Mouse (Mus musculus): ENCODE data around the gene Pde4d.
A peak's percentile ranks its signal among the peaks of the same experiment; 100 is the strongest.

The Pde4d gene

GRCm38 (mm10) chr13:108998739-108999138, 549.0 kb downstream of the Pde4d start:
- DNase-seq (ENCODE audit: low read depth, low spot score), result no peak

GRCm38 (mm10) chr13:109024703-109025102, 575.0 kb downstream of the Pde4d start:
- DNase-seq (ENCODE audit: low read depth, low spot score), result no peak

DNA sequence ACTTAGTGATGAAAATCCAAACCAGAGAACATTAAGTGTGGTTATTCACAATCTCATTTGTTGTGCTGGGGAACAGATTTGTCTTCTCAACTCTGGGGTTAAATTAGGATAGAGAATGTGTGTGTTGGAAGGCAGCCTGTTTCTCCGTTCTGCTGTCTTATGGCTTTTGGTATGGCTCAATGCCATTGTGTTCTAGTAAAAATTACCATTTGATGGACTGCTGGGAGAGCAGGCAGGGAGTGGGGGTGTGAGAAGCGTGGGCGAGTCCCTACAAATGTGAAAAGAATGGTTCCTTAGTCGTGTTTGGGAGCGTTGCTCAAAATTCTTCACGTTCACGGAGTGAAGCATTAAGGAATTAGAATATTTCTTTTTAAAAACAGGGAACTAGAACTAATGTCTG, 597.4 kb downstream of the Pde4d start:
- no peak for DNase-seq (ENCODE audit: low read depth, low spot score)

DNA sequence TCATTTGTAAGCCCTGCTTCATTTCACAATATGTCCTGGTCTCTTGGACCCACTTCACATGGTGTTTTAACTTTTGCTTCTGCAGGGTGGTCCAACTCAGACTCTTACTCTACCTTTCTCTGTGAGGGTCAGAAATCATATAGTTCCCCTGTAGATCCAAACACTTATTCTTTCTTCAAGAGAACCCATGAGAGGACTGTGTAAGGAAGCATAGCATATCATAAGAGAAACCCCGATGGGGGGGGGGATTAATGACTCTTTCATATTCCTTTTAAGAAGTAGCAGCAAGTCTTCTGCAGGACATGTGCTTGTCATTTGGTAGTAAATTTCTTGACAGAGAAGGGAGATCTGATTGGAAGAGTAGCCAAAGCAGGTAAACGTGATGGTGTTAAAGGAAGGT, 603.1 kb downstream of the Pde4d start:
- no peak for DNase-seq (ENCODE audit: low read depth, low spot score)

DNA sequence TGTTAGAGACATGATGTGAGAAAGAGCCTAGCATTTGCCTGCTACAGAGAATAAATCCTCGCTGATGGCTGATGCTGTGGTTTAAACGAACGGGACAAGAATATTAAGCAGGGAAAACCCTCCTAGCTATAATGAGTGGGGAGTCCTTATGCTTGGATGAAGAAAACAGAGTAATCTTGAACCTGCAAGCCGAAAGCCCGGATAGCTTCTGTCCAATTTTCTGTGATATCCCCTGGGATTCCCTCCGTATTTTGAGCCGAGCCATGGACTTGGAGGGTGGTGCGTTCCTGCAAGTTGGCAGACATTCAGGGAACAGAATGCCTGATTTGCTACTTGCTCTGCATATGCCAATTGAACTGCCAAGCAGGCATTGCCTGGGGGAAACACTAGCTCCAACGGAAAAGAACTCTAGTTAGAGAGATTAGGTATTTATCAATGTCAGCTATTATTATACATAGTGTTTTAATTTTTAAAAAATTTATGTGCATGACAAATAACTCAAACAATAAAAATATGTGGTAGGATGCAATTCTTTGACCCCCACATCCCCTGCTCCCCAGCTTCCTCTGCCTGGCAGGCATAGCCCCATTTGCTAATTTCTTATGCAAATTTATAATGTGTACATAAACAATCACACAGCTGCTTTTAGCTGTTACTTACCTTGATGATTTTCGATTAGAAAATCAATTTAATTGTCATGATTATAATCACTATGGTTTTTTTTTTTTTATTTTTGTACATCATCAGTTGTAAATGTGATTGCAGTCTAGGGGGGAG, 603.7 kb downstream of the Pde4d start:
- no peak for DNase-seq (ENCODE audit: low read depth, low spot score)

DNA sequence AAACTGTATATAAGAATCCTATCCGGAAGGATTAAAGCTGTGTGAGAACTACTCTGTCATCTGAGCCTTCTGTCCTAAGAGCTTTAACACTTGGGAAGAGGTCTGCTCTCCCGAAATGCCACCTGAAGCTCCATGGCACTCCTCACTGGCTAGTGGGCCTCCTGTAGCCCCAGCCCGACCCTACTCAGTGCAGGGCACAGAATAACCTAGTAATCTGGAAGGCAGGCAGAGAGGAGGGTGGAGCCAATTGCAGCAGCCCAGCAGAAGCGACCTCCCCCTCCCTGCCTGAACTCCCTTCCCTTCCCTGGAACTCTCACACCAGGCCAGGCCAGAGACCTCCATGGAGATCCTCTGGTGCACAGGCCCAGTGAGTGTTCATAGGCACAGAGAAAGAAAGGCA, 608.3 kb downstream of the Pde4d start:
- no peak for DNase-seq (ENCODE audit: low read depth, low spot score)

DNA sequence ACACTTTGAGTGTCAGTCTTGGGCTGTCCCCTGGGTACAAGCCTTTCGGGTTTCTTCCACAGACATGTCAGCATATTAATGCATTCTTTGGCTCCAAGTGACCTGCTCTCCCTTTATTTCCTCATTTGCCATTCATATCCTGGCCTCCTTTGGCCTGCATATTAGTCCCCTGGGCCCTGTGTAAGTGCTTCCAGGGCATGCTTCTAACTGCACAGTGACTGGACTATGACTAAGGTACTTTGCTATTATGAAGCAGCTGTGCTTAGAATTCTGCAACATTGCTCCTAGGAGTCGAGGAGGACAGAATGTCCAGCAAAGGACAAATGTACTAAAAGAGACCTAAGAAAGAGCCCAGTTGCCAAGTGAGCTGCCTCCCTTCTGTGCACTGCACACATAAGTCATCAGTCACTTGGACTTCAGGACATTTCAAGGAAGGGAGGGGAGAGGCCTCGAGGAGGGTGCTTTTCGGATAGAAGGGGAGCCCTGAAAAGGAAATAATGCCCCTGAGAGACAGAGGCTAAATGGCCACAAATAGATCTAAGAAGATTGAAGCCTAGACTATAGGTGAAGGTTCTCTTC, 616.9 kb downstream of the Pde4d start:
- no peak for DNase-seq (ENCODE audit: low read depth, low spot score)

GRCm38 (mm10) chr13:109068258-109069219, 618.8 kb downstream of the Pde4d start:
- no peak for DNase-seq (ENCODE audit: low read depth, low spot score)

DNA sequence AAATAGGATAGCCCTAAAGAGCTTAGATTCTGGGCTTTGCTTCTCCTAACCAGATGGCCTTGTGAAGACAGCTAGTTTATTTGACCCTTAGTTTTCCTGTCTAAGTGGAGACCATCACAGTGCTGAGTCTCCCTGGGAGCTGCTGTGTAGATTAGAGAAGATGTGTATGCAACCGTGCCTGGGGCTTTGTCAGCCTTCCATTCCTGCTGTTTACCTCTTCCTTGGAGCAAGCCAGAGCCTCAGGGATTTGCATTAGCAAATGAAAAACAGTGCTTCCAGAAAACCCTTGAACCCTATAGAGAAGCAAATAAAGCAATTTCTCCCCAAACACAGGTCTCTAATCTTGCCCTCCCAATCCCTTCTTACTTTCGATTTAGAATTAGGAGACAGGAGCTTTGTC, 623.6 kb downstream of the Pde4d start:
- DNase-seq (ENCODE audit: low read depth, low spot score), result peak; percentile 72

GRCm38 (mm10) chr13:109074078-109074477, 624.3 kb downstream of the Pde4d start:
- no peak for DNase-seq (ENCODE audit: low read depth, low spot score)

DNA sequence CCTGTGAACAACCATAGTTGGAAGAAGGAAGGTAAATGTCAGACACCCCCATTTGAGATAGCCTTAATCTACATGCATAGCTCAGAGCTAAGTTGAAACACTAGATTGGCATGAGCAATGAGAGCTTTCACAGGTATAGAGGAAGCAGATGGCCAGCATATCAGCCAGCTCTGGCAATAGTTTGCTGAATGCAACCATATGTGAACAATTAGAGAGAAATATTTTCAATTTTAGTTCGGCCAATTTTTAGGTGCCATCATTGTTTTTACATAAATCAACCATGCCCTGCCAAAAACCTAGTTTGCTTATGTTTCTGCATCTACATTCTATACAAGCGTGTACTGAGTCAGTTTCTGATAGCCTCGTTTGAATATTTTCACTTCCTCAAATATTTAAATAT, 642.9 kb downstream of the Pde4d start:
- no peak for DNase-seq (ENCODE audit: low read depth, low spot score)

DNA sequence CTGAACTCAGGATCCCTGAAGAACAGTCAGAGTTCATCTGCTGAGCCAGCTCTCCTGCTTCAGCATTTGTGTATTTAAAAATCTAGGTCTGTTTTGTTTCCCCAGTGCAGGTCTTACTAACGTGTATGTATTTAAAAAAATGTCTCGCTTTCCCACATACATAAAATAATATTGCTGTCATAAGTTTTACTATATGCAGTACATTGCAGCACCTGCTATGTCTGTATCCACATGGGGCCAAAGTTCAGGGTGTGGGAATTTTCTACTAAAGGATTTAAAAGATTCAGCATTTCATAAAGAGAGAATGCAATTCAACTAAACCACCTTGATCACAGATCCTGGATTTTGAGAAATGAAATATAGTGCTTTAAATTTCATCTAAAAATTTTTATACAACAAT, 646.9 kb downstream of the Pde4d start:
- DNase-seq (ENCODE audit: low read depth, low spot score), result no peak

GRCm38 (mm10) chr13:109116004-109116341, 666.2 kb downstream of the Pde4d start:
- DNase-seq (ENCODE audit: low read depth, low spot score), result peak; percentile 75

DNA sequence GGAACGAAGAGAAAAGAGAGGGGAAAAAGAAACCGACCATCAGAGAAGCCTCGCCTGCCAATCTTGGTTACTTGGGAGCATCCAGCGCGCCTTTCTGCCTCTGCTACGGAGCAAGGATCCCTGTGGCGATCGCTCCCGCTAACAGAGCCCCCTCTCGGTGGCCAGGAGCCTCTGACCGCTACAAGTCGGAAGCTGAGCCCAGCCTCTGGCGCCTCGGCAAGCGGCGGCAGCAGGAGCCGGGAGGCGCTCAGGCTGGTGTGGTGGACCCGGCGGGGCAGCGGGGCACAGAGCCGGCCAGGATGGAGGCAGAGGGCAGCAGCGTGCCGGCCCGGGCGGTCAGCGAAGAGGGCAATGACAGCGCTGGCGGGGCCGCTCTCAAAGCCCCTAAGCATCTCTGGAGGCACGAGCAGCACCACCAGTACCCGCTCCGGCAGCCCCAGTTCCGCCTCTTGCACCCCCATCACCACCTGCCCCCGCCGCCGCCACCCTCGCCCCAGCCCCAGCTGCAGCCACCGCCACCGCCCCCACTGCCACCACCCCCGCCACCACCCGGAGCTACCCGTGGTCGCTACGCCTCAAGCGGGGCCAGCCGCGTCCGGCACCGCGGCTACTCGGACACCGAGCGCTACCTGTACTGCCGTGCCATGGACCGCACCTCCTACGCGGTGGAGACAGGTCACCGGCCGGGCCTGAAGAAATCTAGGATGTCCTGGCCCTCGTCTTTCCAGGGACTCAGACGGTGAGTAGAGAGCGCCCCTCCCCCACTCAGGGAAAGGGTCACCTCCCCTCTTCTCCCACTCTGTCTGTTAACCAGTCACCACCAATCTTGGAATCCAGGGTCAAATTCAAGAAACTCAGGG, 666.8 kb downstream of the Pde4d start:
- DNase-seq (ENCODE audit: low read depth, low spot score), result peak; percentile 15

- DNase-seq (ENCODE audit: low read depth, low spot score), result peak; percentile 7
Observed at GRCm38 (mm10) chr13:109117210-109117791, 667.6 kb downstream of the Pde4d start.

DNA sequence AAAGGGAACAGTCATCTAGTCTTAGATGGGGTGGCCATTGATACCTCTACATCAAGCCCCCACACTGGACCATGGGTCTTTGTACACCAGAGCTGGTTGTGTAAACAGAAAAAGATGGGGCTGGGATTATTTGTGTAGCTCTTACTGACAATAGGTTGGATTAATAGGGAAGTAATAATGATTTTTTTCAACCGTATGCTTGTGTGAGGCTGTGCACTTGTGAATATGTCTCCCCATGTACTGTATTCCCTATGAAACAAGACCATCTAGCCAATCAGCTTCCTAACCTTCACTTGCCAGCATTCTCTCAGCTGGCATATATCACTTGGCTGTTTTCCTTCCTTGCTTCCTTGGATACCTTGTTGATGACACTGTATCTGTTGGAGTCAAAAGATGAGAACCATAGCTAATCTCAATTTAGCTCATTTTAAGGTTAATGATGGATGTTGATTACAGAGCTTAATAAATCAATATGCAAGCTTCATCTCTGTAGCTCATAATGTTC, 668.6 kb downstream of the Pde4d start:
- DNase-seq (ENCODE audit: low read depth, low spot score), result no peak

GRCm38 (mm10) chr13:109121867-109122266, 672.1 kb downstream of the Pde4d start:
- DNase-seq (ENCODE audit: low read depth, low spot score), result no peak

DNA sequence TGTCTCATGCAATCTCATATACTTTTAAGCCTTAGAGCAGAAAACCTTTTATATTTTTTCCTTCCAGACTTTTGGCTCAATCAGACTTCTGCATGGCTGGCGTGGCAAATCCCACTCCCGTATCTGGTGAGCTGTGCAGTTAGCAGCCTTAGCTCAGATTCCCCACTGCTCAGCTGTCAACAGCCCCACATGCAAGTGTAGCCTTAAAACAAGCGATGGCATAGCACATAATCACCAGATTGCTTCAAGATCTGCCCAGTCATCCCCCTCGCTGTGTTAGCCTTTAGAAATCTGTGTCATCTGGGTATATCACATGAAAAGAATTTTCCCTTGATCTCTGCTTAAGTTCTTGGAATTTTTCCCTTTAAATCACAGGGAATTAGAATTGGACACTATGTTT, 686.7 kb downstream of the Pde4d start:
- DNase-seq (ENCODE audit: low read depth, low spot score), result no peak

- no peak for DNase-seq (ENCODE audit: low read depth, low spot score)
Observed at GRCm38 (mm10) chr13:109158703-109159102, 709.0 kb downstream of the Pde4d start.

DNA sequence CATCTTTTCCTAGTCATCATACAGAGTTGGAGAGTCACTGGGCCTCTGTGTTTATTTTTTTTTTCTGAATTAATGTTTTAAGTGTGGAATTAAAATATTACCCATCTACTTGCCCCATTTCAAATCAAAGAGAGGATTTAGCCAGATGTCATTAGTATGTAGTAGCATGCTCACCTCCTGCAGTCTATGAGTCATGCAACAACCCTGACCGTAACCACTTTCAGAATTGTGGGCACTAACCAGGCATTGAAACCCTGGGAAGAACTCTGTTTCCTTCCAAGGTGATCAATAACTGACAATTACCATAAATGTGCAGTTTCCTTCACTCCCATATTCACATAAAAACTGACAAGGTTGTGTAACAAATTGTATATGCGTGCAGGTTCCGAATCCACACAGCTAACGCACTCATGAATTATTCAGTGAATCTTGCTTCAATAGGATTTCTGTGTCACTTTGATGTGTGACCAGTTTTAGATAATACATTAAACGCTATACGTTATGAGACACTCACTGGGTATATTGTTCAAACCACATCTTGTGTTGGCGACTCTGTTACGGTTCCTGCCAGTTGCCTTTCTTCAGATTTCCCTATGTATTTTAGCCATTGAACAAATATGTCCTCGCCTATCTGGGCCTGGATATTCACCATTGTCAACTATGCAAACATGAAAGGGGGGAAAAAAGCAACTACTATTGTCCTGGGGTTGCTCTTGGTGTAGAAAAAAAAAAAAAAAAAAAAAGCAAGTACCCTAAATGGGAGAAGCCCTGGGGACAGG, 719.0 kb downstream of the Pde4d start:
- DNase-seq (ENCODE audit: low read depth, low spot score), result no peak

Measured in ZHBTc4 (cell line).